Mouse (Mus musculus) layer of hippocampus, adult 9-11 months (tissue): Measurements from ENCODE around the gene Synj1.

ENCODE experiments used
- DNase-seq: peaks from one replicate; pipeline ENCODE4 v3.0.0; 2022

The Synj1 gene

DNA sequence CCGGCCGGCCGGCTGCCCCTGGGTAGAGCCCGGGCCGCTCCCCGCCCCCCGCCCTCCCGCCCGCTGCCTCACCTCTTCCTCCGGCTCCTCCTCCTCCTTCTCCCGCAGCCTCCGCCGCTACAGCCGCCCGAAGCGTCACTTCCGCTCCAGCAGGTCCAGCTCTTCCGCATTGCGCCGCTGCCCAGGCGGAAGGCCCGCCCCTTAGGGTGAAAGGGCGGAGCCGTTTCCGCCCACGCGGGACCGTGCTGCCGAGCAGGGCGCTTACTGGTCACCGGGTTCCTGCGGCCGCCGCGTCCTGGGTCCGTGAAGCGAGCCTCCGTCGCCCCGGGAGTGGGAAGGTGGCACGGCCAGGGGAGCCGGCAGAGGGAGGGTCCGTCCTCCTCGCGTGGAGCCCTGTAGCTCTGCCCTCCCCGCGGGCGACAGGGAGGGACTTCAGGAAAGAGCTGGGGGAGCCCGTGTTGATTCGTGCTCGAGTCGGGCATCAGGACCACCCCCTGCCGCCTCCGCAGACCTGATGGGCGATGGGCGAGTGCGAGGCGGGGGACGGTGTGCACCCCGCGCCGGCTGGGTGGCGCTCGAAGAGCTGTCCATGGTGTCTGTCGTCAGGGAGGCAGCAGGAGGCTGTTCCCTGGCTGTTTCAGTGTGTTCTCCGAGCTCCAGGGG lies at the start of gene Synj1:
Gene Synj1, minus strand, starts transcription at position 288 of the 663 bp plus-strand sequence.
- DNase-seq = peak; percentile 95

DNA sequence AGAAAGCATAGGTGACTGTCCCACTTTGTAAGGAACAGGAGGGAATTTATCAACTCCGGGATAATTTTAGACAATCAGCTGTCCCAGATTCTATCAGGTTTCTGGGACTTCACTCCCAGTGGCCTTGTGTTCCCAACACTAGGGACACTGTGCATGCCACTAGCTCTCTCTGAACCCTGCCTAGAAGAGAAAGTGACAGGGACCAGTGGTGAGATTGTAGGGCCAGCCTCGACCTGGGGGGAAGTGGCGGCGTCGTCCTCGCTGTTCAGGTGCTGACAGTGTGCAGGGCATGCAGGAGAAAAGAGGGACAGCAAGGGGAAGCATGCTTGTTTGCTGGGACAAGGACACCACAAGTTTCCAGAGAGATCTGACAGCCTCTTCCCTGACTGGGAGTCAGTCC lies 46.6 kb upstream of the Synj1 start:
- no peak for DNase-seq

DNA sequence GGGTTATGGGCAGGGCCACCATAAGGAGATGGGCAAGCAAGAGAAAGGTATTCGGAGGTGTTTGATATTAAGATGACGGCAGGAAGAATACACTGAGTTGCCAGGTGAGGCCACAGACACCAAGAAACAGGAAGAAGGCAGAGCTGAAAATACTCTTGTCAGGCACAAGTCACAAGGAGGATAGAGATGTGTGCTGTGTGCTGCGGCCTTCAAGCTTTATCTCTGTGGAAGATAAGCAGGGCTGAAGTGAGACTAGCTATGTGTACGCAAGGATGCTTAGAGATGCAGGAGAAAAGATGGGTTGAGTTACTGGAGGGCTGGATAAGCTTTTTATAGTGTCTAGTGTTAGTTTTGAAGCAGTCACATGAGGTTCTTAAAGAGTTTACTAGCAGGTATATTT lies 46.2 kb upstream of the Synj1 start:
- no peak for DNase-seq

DNA sequence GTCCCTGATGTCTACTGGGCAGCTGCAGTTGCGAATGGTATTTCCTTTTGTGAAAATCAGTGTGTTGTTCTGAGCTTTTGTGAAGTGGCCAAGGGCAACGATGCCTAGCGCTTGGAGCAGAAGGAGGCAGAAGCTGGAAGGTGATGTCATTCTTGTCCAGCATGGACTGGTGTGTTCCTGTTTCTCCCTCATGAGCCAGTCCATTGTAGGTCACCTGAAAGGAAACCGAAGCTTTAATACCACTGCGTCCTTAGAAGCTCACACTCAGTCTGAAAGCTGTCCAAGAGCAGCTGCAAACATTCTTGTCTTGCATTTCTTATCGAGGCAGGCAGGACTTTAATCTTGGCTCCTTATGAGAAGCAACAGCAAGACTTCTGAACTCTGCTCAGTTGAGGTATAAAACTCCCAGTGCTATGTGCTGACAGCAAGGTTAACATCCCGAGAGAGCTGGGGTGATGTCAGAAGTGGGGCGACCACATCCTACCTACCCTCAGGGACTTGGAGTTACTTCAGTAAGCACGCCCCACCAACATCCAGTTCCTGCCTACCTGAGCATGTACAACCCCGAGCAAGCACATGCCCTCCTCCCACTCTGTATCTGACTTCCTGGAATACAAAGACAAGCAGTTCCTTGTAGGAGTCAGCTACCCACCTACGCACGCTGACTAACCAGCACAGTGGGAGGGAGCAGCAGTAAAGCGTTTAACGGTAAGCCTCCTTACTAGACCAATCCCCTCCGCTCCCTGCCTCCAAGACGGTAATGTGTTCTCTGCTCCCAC lies 45.1 kb upstream of the Synj1 start:
- peak; percentile 81 for DNase-seq

DNA sequence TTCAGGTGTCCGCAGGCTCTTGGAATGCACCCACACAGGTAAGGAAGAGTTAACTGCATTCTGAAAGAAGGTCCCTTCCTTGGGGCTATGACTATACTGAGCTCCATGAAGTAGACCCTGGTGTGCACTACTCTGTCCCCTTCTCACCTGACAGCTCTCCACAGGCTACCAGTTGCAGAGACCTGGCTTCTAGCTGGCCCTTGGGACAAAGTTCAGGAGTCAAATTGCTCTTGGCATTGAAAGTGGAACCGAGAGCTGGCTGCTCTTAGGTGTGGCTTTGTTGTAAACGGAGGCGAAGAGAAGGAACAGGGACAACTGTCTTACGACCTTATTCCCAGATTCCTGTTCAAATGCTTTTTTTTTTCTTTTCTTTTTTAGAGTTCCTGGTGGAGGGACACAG lies 44.0 kb upstream of the Synj1 start:
- no peak for DNase-seq

DNA sequence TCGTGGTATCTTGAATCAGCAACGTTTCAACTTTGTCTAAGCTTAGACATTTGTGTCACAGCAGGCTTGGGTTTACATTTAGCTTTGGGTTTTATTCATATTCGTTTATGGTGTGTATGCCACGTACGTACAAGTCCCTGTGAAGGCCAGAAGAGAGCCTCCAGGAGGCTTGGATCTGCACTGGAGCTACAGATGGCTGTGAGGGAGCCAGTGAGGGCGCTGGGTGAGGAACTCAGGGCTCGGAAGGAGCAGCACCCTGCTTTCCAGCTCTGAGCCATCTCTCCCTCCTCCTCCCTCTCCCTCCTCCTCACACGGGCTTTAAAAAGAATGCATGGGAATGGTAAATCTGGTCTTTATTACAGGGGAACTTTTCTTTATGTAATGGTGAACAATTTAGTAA lies 42.5 kb upstream of the Synj1 start:
- no peak for DNase-seq

DNA sequence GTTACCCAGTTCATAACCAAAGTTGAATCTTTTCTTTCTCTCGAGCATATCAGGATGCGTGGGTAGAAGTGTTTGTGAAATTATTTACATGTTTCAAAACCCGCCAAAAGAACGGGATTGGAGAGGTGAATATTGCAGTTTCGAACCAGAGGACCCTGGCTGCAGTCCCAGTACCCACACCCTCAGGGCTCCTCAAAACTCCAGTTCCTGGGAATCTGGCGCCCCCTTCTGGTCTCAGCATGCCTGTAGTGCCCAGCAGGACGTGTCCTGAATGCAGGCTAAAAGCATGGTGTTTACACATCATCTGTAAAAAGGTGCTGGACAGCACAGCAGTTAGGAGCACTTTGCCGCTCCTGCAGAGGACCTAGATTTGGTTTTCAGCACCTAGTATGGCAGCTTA lies 34.4 kb upstream of the Synj1 start:
- no peak for DNase-seq

DNA sequence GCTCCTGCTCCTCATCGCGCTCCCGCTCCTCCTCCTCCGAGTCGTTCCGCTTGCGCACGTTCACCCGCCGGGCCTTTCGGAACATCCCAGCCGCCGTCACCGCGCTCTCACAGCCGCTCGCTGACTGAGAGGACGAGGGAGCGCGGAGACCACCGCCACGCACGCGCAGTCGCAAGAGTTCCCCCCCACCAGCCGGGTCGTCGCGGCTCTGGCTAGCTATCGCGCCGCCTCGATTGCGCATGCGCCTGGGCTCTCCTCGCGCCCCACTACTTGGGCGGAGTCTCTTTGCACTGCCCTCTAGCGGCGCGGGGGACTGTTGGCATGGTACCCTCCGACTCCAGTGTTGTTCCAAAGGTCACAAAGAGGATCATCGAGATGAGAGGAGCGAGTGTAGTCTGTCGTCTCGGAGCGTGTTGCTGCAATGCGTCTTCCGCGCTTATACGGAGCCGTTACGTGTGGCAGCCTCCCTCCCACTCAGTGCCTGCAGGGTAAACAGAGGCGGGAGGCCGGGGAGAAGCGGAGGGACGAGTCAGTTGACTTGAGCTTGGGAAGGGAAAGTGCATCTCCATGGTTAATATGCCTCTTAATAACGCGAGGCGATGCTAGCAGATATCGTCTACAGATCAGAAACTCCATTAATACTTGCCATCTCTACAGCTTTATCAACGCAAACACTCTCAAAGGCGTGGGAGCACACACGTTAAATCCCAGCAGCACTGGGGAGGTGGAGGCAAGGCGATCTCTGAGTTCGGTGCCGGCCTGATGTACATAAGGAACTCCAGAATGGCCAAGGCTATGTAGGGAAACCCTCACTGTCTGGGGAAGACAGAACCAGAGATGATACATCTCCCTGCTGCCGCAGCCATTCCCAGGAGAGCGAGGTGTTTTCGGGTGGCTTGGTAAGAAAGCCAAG lies 33.4 kb upstream of the Synj1 start, which contains the start of gene Paxbp1:
Gene Paxbp1, minus strand, starts transcription at position 274 of the 913 bp plus-strand sequence.
- DNase-seq = peak; percentile 98

DNA sequence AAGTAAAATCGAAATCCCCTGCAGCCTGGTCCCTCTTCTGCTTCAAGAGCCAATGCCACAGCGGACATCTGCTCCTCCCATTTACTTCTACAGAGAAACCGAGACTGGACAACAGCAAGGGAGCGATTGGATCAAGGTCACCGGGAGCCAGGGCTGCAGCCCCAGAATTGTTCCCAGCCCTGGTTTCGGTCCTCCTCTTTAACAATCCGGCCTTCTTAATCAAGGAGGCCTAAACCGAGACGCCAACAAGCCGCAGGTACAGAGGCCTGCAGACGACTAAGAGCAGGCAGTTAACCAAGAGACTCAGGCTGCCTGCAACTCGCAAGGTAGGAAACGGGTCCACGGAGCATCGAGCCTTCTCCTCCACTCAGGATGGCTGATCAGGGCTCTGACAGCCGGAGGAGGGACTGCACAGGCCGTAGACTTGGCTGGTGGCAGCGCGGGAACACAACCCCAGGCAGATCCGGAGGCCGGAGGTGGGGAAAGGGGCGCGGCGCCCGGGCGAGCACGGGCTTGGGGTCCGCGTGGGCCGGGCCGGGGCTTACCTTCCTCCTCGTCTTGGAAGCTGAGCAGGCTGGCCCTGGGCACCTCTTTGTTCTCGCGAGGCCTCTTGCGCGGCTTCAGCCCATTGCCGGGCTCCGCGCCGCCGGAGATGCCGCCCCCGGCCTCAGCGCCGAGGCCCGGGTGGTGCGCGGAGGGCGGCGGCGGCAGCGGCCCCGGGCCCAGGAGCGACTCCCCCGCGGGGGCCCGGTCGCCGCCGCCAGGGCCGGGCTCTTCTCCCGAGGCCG lies 32.5 kb upstream of the Synj1 start:
- DNase-seq = peak; percentile 39

DNA sequence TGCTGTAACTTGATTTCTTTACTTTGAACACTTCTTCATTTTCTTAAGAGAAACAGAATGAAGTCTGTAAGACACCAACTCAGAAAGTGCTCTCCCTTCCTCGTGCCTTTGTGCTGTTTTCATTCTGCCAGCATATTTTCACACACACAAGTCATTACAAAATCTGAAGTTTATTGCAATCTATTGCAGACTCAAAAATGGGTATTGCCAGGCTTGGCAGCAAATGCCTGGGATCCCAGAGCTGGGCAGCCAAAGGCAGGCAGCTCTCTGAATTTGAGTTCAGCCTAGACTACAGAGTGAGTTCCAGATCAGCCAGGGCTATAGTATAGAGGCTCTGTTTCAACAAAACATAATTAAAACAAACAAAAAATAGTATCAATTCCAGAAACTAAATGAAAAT lies 31.5 kb upstream of the Synj1 start:
- no peak for DNase-seq

DNA sequence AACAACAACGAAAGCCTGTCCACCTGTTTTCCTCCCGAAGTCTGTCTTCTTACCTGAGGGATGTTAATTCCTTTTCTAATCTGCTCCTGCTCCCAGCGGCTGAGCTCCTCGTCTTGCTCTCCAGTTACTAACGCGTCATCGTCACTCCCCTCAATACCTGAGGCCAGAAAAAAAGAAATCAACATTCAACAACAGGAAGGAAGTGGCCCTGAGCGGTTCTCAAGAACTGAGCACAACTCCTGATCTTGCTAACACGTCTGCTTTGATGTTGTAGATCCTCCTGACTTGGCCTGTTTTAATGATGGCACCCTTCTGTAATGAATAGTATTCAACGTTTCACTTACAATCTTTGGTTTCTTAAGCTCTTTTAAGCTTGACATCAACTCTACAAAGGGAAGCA lies 24.8 kb upstream of the Synj1 start:
- no peak for DNase-seq

DNA sequence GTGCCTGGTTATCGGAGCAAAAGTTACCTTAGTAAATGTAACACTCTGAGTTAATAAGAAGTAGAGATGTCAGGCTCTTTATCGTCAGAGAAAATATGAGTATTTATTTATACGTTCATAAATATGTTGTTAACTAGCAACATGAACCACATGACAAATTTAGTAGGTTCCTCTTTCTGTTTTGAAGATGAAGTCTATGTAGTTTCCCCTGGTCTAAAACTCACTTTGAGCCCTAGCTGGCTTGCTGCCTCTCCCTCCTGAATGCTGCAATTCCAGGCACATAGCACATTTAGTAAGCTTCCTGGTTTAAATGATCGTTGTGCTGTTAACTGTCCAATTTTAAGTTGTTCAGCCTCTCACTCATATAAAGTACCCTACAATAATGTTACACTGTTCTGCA lies 19.6 kb upstream of the Synj1 start:
- no peak for DNase-seq

DNA sequence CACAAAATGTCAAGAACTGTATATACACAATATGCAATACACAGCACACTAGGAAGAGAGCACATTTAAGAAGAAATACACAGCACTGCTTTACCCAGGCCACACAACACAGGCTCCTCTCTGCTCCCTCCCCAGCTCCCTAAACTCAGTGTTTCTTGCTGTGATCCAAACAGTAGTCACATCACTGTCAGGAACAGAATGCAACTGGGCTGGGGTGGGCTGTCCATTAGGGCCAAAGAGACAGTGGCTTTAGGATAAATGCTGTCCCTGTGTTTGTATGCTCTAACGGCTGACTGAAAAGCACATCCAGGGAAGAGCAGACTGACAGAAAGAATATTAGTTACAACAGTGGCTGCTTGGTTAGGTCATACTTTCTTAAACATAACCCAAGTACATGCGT lies 18.8 kb upstream of the Synj1 start:
- DNase-seq = no peak

DNA sequence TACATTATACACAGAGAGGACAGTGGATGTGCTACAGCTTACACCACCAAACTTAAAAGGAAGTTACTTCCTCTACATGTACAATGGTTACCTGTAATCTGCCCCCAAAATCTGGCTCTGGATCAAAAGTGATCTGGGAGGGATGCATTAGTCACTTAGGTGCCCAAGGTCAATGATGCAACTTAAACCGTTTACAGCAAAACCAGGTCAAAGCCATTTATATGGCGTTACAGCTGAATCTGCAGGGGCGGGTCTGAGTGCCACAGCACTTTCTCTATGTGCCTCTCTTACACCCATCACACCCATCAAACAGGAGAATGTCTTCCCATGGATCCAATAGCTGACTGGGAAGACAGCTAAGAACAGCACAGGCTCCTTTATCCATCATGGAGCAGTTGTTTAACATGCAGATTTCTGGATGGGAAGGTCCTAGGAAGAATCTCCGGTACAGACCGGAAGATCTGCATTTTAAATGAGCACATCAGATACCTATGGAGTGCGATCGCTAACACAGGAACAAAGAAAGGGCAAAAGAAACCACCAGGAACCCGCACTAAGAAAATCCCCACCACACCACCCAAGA lies 18.1 kb upstream of the Synj1 start:
- no peak for DNase-seq

DNA sequence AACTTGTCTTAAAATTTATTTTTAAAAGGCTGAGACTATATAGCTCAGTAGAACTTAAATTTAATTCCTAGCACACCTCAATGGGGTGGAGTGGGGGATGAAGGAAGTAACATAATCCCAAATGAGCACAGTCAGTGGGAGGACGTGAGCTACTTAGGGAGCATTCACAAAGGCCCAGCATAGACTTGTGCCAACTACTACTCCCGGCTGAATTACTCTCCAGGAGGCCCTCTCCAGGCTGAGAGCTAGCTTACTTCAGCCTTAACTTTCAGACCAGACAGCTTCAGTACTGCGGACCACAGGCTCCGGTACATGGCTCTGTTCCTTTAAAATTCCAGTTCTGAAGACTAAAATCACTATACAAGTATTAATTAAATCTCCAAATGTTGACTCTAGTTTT lies 15.2 kb upstream of the Synj1 start:
- DNase-seq = no peak

DNA sequence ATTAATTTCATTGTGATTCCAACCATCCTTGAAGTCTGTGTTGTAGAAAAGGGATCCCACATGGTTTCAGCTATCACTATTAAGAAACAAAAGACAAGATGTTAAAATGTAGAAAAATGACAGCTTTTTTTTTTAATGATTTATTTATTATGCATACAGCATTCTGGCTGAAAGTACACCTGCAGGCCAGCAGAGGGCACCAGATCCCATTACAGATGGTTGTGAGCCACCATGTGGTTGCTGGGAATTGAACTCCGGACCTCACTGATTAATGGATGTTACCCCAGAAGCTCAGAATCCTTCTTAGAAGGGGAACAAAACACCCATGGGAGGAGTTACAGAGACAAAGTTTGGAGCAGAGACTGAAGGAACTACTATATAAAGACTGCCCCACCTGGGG lies 12.3 kb upstream of the Synj1 start:
- no peak for DNase-seq

DNA sequence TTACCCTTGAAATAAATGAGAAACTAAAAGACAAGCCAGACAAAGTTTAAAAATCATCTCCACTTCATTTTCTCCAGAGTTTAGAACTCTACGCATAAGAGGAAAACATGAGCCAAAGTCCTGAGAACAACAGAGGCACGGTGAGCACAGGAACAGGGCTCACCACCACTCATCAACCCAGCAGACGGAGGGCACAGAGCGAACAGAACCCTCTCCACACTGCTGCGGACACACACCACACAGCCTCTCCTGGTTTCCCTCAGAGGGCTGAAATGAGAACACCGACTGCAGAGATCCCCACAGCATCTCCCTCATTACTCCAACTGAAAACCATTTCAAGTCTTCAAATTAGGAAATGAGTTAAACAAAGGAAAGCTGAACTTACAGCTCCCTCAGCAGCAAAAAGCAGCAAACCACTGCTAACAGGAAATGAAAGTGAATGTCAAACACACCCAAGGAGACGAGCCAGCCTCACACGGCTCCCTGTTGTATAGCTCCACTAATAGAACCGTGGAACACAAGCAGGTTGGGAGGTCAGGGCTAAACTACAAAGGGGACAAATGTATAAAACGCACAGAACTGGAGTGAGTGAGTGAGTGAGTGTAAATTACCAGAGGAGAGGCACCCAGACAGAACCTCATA lies 9.9 kb upstream of the Synj1 start:
- DNase-seq = no peak

DNA sequence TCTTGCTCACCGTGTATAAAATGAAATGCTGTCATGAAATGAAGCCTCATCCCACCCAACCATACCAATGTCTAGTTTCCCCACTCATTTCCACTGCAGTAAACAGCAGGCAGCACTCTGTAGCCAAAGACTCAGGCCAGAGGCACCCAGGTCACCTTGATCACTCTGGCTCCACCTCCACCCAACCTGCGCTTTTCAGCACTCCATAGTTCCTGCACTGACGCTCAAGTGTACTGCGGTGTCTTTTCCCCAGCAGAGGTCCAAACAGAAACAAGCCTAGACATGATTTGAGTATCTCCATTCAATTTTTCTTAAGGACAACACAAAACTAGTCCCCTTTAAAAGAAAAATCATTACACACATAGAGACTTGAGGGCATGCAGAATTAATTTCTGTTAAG lies 8.4 kb upstream of the Synj1 start:
- DNase-seq = no peak

DNA sequence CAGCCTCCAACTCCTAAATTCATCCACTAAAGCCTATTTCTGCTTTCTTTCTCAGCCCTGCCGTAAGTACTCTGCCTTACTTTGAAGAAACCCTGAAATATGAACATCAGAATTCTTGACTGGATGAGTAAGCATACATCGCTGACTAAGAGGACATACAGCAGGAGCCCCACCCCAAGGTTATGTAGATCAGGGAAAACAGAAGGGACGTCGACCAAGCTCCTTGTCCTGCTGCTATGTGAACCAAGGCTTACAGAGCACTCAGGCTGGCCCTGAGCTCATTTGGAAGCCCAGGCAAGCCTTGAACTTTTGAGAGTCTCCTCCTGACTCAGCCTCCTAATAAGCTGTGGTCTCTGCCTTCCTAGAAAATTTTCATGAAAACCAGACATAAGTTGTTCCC lies 4.7 kb upstream of the Synj1 start:
- no peak for DNase-seq

DNA sequence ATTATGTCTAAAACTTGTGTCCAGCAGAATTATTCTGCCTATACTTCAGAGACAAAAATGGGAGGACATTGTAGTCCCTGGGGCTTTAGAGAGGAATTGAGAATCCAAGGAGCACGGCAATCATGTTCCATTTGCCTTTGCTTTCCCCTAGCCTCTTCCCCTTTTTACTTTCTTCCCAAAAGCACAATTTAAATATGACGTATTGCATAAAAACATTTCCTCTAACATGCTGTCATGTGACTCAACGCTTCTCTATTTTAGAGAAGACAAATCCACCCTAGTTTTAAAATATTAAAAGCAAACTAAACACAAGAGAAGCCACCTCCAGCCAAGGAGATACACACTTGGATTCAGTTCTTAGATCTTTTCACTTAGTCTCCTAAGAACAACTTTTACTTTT lies 739 bp upstream of the Synj1 start:
- no peak for DNase-seq

DNA sequence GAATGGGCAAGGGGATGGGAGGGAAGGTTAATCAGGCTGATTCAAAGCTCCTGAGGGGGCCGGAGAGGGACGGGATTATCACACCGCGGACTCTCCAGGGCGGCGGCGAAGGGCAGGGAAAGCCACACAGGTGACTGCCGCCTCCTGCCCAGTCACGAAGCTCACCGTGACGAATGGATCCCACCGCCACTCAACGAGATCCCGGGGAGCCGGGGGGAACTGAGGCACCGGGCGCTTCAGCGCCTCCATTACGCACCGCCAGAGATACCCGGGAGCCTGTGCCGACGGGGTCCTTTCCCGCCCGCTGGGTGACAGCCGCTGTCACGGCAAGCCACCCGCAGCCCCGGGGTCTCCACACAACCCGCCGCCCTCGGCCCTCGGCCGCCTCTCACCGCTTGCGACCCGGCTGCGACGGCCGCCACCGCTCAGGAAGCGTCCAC lies 507 bp downstream of the Synj1 start:
- DNase-seq = peak; percentile 41
